Mouse (Mus musculus): ENCODE measurements around the gene Hist1h4d. TPM values are rescaled to one million over a fixed set of nuclear protein-coding genes. Genes with fewer than 3 reads are reported as not detected.

Gene Hist1h4d
- total RNA-seq, 1 experiment from 2014 or later: 122 TPM

Other genes with a start within 250 kb of the Hist1h4d start
- gene Zfp322a, start 212.4 kb upstream of the Hist1h4d start, total RNA-seq (2023): 18.6 TPM
- 17.1 TPM for gene Abt1, start 157.7 kb upstream of the Hist1h4d start, total RNA-seq (2023)
- not detected for gene Btn1a1, start 115.7 kb upstream of the Hist1h4d start, total RNA-seq (2023)
- gene Btn2a2, start 92.7 kb upstream of the Hist1h4d start, total RNA-seq (2023): 0.55 TPM
- gene Hist1h4h, start 50.5 kb upstream of the Hist1h4d start, total RNA-seq (2023): 235 TPM
- gene Hist1h2af, start 47.7 kb upstream of the Hist1h4d start, total RNA-seq (2023): 10.3 TPM
- gene Hist1h3g, start 46.2 kb upstream of the Hist1h4d start, total RNA-seq (2023): 2.5 TPM
- gene Hist1h2bh, start 38.2 kb upstream of the Hist1h4d start, total RNA-seq (2023): 3.6 TPM
- gene Hist1h3f, start 37.5 kb upstream of the Hist1h4d start, total RNA-seq (2023): 57.2 TPM
- gene Hist1h4f, start 29.9 kb upstream of the Hist1h4d start, total RNA-seq (2023): 35.5 TPM
- 8.0 TPM for gene Hist1h1d, start 28.3 kb upstream of the Hist1h4d start, total RNA-seq (2023)
- 113 TPM for gene Hist1h3e, start 19.2 kb upstream of the Hist1h4d start, total RNA-seq (2023)
- gene Hist1h2ae, start 10.4 kb upstream of the Hist1h4d start, total RNA-seq (2023): 10.3 TPM
- gene Hist1h2bg, start 10.2 kb upstream of the Hist1h4d start, total RNA-seq (2023): 137 TPM
- 88.7 TPM for gene Hist1h2bf, start 7.4 kb upstream of the Hist1h4d start, total RNA-seq (2023)
- gene Hist1h2ad, start 7.2 kb upstream of the Hist1h4d start, total RNA-seq (2023): 2.5 TPM
- 2.8 TPM for gene Hist1h3d, start 5.8 kb upstream of the Hist1h4d start, total RNA-seq (2023)
- 14.7 TPM for gene Hist1h2be, start 39.5 kb downstream of the Hist1h4d start, total RNA-seq (2023)
- 187 TPM for gene Hist1h1e, start 41.0 kb downstream of the Hist1h4d start, total RNA-seq (2023)
- 6.8 TPM for gene Hist1h2ac, start 102.3 kb downstream of the Hist1h4d start, total RNA-seq (2023)
- 7.9 TPM for gene Hist1h2bc, start 102.6 kb downstream of the Hist1h4d start, total RNA-seq (2023)
- not detected for gene Hist1h1t, start 114.2 kb downstream of the Hist1h4d start, total RNA-seq (2023)
- gene Hist1h4c, start 116.9 kb downstream of the Hist1h4d start, total RNA-seq (2023): 147 TPM
- gene Hfe, start 129.3 kb downstream of the Hist1h4d start, total RNA-seq (2023): 2.7 TPM
- gene Hist1h1c, start 157.2 kb downstream of the Hist1h4d start, total RNA-seq (2023): 839 TPM
- gene Hist1h3c, start 164.0 kb downstream of the Hist1h4d start, total RNA-seq (2023): 4.1 TPM
- 15.1 TPM for gene Hist1h2bb, start 165.1 kb downstream of the Hist1h4d start, total RNA-seq (2023)
- 16.9 TPM for gene Hist1h2ab, start 169.5 kb downstream of the Hist1h4d start, total RNA-seq (2023)
- gene Hist1h3b, start 170.7 kb downstream of the Hist1h4d start, total RNA-seq (2023): 17.1 TPM
- gene Hist1h4b, start 175.4 kb downstream of the Hist1h4d start, total RNA-seq (2023): 49.5 TPM
- gene Hist1h4a, start 179.6 kb downstream of the Hist1h4d start, total RNA-seq (2023): 122 TPM
- 170 TPM for gene Hist1h3a, start 180.8 kb downstream of the Hist1h4d start, total RNA-seq (2023)
- 23.5 TPM for gene Hist1h1a, start 182.1 kb downstream of the Hist1h4d start, total RNA-seq (2023)
- gene Trim38, start 188.3 kb downstream of the Hist1h4d start, total RNA-seq (2023): not detected
- not detected for gene Slc17a2, start 225.4 kb downstream of the Hist1h4d start, total RNA-seq (2023)

All from CD8-positive naive resting alpha-beta T cell, adult 57 days (primary cell).